Mouse (Mus musculus): ENCODE data around the gene Usp27x.

Usp27x gene

DNA sequence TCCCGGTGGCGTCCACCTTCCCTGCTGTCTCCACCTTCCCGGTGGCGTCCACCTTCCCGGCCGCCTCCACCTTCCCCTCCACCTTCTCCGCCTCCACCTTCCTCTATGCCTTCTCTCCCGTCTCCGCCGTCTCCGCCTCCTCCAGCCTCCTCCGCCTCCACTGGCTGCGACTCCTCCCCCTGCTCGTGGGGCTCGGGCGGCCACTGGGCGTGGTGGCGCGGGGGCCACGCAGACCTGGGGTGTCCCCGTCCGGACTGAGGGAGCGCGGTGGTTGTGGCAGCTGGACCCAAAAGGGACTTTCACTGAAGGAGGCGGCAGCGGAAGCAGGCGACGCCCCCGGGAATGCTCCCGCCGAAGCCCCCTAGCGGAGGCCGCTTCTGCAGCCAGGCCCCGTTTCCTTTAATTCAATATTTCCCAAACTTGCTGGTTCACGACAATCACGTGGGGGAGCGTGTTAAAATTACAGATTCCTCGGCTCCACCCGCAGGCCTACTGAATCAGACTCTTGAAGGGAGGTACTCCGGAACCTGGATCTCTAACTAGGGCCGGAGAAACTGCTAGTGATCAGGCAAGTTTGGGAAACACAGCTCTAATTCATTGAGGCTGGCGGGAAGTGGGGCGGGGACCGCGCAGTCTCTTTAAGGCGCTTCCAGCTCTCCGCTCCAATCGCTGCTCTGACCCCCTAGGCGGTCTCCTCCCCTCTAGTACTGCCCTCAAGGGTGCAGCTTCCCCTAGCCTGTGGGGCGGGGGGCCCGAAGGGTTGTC lies at the start of gene Usp27x:
Usp27x (minus strand) TSS at position 115 of the 765 bp plus-strand sequence.
- CTCF ChIA-PET = interaction anchor here in 2 of 4 experiments (0.7 to 1.3 kb wide), 7 partner anchors 10 to 317 kb away, joined by 3 to 7 read pairs (median 4); partner anchors contain the start of gene Clcn5 (in 2 of the 2)
- POLR2A ChIA-PET = interaction anchor here in 3 of 4 experiments (0.5 to 3.8 kb wide), 19 partner anchors 14 to 699 kb away, joined by 3 to 12 read pairs (median 3); partner anchors contain the start of genes Clcn5 (in 3 of the 3), Gm45208 (in 1 of the 3), Gpkow (in 1 of the 3) and Ppp1r3f (in 1 of the 3)

DNA sequence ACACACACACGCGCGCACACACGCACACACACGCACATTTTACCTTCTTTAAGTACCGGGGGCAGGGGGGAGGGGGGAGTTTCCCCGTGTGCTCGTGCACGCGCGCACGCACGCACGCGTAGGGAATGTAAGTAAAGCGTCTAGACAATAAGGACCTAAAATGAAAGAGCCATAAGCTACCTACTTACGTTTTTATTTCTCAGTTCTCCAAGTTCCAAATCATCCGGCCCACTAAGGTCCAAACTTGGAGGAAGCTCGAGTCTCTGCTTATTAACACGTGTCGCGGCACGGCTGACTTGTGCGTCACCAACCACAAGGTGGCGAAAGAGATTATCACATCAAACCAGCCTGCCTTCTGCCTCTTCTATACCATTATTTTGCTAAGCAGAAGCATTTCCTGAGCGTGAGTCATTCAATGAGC lies 47.1 kb upstream of the Usp27x start:
- POLR2A ChIA-PET = interaction anchor here in 3 of 4 experiments (0.5 to 2.1 kb wide), 7 partner anchors 46 to 248 kb away, joined by 3 to 10 read pairs (median 3); partner anchors contain the start of gene Plp2 (in 1 of the 3)
- CTCF ChIA-PET = interaction anchor here in 3 of 4 experiments (0.5 to 2.6 kb wide), 12 partner anchors 45 to 512 kb away, joined by 3 to 9 read pairs (median 4); partner anchors contain the start of gene Usp27x (in 1 of the 3)

DNA sequence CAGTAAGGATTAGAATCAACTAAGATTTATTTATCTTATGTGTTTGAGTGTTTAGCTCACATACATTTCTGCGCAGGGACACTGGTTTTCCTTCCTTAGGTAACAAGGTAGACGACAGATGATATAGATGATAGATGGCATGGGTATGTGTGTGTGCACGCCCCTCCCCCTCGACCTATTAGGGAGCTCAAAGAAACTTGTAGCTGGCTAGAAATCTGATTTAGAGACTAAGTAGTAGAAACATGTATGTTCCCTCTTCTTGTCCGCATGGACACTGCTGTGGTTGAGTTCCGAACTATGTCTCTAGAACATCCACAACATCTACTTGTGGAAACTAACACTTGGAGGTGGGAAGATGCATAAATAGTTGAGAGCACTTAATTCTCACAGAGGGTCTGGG lies 46.5 kb upstream of the Usp27x start:
- POLR2A ChIA-PET = interaction anchor here in 3 of 4 experiments (0.7 to 2.1 kb wide), 9 partner anchors 46 to 306 kb away, joined by 3 to 10 read pairs (median 3); partner anchors contain the start of genes Plp2 (in 1 of the 3) and Praf2 (in 1 of the 3)
- CTCF ChIA-PET = interaction anchor here in 3 of 4 experiments (0.5 to 2.6 kb wide), 14 partner anchors 8 to 511 kb away, joined by 3 to 9 read pairs (median 4); partner anchors contain the start of genes Usp27x (in 1 of the 3) and Wdr45 (in 1 of the 3)

DNA sequence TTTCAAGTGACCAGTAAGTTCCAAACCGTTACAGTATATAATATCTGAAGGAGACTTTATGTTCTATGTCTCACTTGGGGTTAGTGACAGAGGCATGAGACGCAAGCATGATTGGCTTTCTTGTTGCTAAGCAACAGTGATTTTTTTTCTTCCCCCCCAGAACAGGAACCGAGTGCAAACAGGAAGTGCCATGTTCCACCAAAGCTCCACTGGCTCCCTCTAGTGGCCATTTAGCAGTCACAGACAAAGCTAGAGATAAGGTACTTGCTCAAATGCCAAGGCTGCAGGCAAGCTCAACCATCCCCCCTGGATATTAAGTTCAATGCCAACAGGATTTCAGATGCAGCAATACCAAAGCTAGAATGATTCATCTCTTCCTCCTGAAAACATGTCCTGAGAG lies 45.4 kb upstream of the Usp27x start:
- POLR2A ChIA-PET = interaction anchor here in 3 of 4 experiments (0.6 to 1.2 kb wide), 8 partner anchors 45 to 307 kb away, joined by 3 to 4 read pairs (median 3); partner anchors contain the start of genes Praf2 (in 1 of the 3), Syp (in 1 of the 3) and Usp27x (in 1 of the 3)
- CTCF ChIA-PET = interaction anchor here (0.6 to 2.6 kb wide), 18 partner anchors 8 to 676 kb away, joined by 3 to 12 read pairs (median 3); partner anchors contain the start of genes Clcn5 (in 1 of the 4), Praf2 (in 1 of the 4), Tfe3 (in 1 of the 4) and Usp27x (in 1 of the 4)

DNA sequence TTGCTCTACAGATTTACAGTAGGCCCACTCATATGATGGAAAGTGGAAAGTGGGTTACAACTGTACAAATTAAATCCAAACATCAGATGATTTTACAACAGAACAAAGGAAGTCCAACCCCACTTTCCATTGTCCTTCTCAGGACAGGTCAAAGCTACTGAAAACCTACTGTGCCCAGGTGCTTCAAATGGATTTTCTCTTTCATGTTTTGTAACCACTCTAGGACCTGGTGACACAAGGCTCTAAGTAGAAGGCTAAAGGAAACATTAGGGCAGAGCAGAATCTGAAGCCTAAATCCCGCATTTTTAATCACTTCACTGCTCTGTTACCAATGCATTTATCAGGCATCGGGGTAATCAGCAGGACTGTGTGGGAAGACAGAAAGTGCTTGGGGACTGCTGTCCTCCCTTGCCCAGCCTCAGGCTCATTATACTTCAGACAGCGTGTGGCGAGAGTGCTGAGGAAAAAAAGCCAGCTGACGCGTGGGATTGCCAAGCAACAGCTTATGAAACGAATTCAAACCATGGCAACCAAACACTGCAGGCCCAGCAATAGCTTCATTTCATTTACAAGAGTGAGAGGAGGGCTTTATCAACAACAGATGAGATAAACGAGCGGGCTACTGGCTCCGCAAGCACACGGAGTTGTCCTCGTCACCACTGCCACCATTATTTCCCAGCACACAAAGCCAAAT lies 40.7 kb upstream of the Usp27x start:
- ChIA-PET POLR2A (no interaction called here), CTCF (interaction anchor here in 1 of 4 experiments (0.7 kb wide), 1 partner anchor 425 kb away, joined by 3 read pairs; the partner anchor contains the start of gene Otud5)

DNA sequence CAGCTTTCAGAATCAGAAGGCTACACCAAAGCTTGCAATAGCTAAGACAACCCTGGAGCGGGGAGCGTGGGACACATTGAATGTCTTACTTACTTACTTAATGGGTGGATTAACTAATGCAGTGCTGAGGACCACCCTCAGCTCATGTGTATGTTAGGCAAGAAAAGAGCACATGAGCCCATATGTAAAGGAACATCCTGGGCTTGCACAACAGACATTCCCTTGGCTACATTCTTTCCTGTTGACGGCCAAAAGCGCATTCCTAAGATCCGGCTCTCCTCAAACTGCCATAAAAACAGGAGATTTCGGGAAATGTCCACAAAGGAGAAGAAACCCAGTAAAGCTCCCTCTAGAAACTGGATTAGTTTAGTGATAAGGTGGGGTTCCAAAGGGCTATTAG lies 39.7 kb upstream of the Usp27x start:
- ChIA-PET CTCF (no interaction called here), POLR2A (interaction anchor here in 1 of 4 experiments (0.9 to 1.2 kb wide), 2 partner anchors 14 to 39 kb away, joined by 3 read pairs; partner anchors contain the start of gene Usp27x)

DNA sequence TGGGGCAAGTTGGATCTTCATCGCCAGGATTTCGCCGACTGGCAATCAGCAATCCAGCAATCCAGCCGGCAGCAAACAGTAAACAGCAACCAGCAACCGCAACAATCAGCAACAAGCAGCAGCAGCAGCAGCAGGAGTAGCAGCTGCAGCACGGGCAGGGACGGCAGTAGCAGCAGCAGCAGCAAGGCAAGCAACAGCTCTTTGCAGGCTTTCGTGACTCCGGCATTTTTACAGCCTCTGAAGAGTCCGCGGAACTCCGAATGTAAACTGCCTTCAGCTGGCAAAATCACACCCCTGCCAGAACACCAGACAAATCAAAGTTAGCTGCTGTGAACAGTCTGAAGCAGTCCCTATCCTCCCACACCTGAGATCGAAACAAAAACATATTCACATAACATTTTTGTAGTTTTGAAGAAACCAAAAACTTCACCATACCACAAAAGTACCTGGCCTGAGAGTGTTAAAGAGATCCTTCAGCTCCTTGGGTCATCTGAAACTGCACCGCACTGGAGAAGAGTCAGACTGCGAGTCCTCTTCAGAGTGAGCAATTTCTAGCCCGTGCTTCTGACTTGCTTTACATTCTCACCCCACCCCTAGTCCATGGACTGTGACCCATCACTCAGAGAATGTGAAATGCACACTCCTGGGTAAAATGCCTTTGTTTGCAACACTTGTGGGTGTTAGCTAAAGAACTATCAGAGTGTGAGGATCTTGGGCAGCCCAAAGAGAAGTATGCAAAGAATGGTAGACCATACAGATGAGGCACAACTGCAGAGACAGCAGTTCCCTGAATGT lies 36.8 kb upstream of the Usp27x start:
- ChIA-PET POLR2A (no interaction called here), CTCF (interaction anchor here in 2 of 4 experiments (0.6 to 1.4 kb wide), 4 partner anchors 9 to 467 kb away, joined by 3 to 4 read pairs (median 3); no protein-coding TSS in a partner anchor)

DNA sequence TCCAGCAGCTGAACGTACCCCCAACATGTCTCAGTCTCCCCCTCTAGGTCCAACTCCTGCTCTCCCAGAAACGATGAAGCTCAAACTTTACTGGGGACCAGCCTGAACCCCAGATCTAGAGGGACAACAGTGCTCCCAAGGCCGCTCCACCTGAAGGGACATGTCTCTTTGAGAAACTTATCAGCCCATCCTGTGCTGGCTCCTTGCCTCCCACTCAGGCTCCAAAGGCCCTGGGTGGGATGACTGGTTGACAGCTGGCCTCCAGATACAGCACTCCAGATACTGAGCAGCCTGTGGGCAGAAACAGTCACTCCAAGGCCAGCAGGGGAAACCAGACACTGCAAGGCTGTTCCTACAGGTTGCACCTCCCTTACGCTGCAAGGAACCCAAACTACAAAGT lies 956 bp upstream of the Usp27x start:
- POLR2A ChIA-PET = interaction anchor here in 3 of 4 experiments (0.7 to 3.8 kb wide), 15 partner anchors 39 to 698 kb away, joined by 3 to 12 read pairs (median 3); partner anchors contain the start of genes Clcn5 (in 3 of the 3), Gm45208 (in 1 of the 3), Gpkow (in 1 of the 3) and Ppp1r3f (in 1 of the 3)
- CTCF ChIA-PET = interaction anchor here in 2 of 4 experiments (0.8 to 1.3 kb wide), 6 partner anchors 10 to 316 kb away, joined by 3 to 7 read pairs (median 4); partner anchors contain the start of gene Clcn5 (in 2 of the 2)

DNA sequence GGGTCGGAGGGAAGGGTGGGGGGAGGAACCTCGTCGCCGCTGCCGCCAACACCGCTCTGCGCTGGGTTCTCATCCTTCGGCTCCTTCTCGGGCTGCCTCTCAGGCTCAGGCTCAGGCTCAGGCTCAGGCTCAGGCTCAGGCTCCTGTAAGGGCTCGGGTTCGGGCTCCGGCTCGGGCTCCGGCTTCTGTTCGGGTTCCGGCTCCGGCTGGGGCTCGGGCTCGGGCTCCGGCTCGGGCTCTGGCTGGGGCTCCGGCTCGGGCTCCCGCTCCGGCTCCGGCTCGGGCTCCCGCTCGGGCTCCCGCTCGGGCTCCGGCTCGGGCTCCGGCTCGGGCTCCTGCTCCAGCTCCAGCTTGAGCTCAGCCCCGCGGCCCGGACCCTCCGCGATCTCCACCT lies 311 bp downstream of the Usp27x start:
- ChIA-PET POLR2A (interaction anchor here in 3 of 4 experiments (0.7 to 3.8 kb wide), 7 partner anchors 40 to 493 kb away, joined by 3 to 12 read pairs (median 4); partner anchors contain the start of gene Clcn5 (in 2 of the 3)), CTCF (interaction anchor here in 1 of 4 experiments (1.2 kb wide), 1 partner anchor 47 kb away, joined by 7 read pairs; no protein-coding TSS in a partner anchor)

DNA sequence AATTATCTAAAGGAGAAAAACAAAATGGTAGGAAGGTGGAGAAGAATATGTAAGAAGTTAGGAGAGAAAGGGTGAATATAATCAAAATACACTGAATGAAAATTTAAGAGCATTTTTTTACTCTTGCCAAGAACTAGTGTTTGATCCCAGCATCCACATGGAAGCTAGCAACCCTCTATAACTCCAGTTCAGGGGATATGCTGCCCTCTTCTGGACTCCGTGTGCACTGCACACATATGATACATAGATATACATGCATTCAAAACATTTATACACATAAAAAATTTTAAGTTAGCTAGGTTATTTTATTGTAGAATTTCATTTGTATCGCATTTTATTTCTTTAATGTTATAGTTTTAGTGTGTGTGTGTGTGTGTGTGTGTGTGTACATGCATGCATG lies 50.2 kb downstream of the Usp27x start:
- POLR2A ChIA-PET = interaction anchor here in 1 of 4 experiments (0.7 kb wide), 1 partner anchor 96 kb away, joined by 3 read pairs; no protein-coding TSS in a partner anchor
- CTCF ChIA-PET = interaction anchor here in 1 of 4 experiments (0.6 to 1.5 kb wide), 2 partner anchors 51 to 143 kb away, joined by 4 read pairs; no protein-coding TSS in a partner anchor

DNA sequence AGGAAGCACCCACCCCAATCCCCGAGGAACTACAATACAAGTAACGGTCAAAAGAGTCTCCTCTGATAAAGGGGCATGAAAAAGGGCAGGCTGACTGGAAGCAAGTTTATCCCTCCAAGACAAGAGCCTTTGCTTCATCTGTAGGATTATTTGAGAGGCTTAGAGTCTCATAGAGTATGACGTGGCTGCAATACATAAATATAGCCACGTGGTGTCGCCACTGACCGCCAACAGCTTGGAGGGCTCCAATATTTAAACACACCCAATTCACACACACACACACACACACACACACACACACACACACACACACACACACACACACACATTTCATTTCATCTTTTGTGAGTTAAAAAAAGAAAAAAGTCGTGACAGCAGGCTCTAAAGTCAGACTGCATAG lies 53.3 kb downstream of the Usp27x start:
- ChIA-PET CTCF (interaction anchor here in 3 of 4 experiments (0.6 to 1.3 kb wide), 6 partner anchors 9 to 238 kb away, joined by 3 to 5 read pairs (median 3); no protein-coding TSS in a partner anchor), POLR2A (interaction anchor here in 1 of 4 experiments (0.7 kb wide), 2 partner anchors 519 to 1071 kb away, joined by 3 to 8 read pairs; no protein-coding TSS in a partner anchor)
